Mouse (Mus musculus): ENCODE results near the gene Slc16a6. TPM values are rescaled to one million over a fixed set of nuclear protein-coding genes. Genes with fewer than 3 reads are reported as not detected.
A peak's percentile ranks its signal among the peaks of the same experiment; 100 is the strongest.

Gene Slc16a6
- total and polyA plus RNA-seq, 3 experiments, result 1.8 to 8.2 (median 4.9) TPM

DNA sequence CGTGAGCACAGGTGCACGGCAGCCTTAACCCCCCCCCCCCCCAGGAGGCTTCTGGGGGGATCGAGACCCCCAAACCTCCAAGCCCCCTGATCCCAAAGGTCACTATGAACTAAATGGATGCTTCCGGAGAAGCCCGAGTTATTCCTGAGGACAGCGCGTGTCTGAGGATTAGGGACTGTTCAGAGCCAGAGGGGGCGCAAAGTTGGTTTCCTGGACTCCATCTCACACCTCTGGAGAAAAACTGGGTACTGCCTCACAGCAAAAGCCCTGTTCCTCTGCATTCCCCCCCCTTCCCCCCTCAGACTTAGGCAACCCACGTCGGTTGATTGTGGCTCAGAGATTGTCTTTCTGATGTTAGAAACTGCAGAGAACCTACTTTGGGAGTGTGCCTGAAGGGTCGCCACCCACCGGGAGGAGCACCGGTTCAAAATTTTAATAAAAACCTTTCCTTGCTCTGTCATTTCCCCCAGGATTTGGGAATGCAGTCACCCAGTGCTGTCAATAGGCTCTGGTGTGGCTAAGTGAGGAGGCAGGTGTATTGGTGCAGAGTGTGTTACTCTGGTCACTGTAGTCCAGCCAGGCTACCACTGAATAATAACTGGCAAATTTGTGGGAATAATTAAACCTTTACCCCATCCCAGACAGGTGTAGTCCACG lies 816 bp upstream of the Slc16a6 start:
- no peaks in the 10 kb centered on the region for H3K4me1 ChIP-seq (ENCODE audit: control insufficient read depth, insufficient read depth, low read length)
- WGBS, result 20% methylated on average over 14 of the region's 14 CpGs
- no peak overlapping the region for H3K27ac ChIP-seq
- no peaks in the 10 kb centered on the region for H3K79me2 ChIP-seq (replicated peaks; ENCODE audit: control insufficient read depth, insufficient read depth, low read length)
- TF ChIP-seq POLR2A (IDR thresholded peaks at IDR 0.05; ENCODE audit: insufficient read depth, low read depth, low read length) (no peak), CTCF (IDR thresholded peaks at IDR 0.05) (no peak), EP300 (IDR thresholded peaks at IDR 0.05; ENCODE audit: insufficient read depth, low read depth, low read length) (no peak)
- H3K4me3 ChIP-seq, result peak overlapping the region; percentile 94
- H3K36me3 ChIP-seq (ENCODE audit: control insufficient read depth, insufficient read depth, low read length), result no peaks in the 10 kb centered on the region
- peak overlapping the region; percentile 93; the same call in 1 of the 2 replicates for H3K9ac ChIP-seq (ENCODE audit: low read depth, low read length)
- DNase-seq, result no peak
- H3K27me3 ChIP-seq (ENCODE audit: control insufficient read depth, insufficient read depth, low read length), result no peaks in the 10 kb centered on the region
- intact Hi-C loops (cut with DNase I), result no loop called here

DNA sequence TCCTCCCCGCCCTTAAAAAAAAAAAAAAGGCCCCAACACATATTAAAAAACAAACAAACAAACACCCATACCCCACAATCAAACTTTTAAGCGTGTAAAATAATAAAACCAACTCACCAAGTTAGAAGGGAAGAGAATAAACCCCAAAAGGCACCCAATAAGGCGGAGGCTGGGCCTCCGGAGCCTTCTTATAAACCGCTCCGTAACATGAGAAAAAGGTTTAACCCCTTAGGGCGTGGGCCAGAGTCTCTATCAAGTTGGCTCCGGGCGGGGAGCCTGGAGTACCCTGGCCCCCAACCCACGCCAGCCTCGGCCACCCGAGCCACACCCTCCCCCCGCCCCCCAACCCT lies 602 bp downstream of the Slc16a6 start:
- Histone ChIP-seq H3K27ac (peak overlapping the region; percentile 67), H3K27me3 (ENCODE audit: control insufficient read depth, insufficient read depth, low read length) (no peaks in the 10 kb centered on the region)

GRCm38 (mm10) chr11:109472171-109472691 lies 1.2 kb downstream of the Slc16a6 start:
- H3K79me2 ChIP-seq (replicated peaks; ENCODE audit: control insufficient read depth, insufficient read depth, low read length), result no peaks in the 10 kb centered on the region
- H3K27ac ChIP-seq, result peak overlapping the region; percentile 67
- H3K27me3 ChIP-seq (ENCODE audit: control insufficient read depth, insufficient read depth, low read length), result no peaks in the 10 kb centered on the region
- under 1% methylated on average over 33 of the region's 33 CpGs for WGBS
- peak overlapping the region; percentile 39 for H3K9ac ChIP-seq (ENCODE audit: low read depth, low read length)
- TF ChIP-seq CTCF (IDR thresholded peaks at IDR 0.05) (peak; percentile 11), POLR2A (IDR thresholded peaks at IDR 0.05; ENCODE audit: insufficient read depth, low read depth, low read length) (no peak), EP300 (IDR thresholded peaks at IDR 0.05; ENCODE audit: insufficient read depth, low read depth, low read length) (no peak)
- intact Hi-C loops (cut with DNase I), result no loop called here
- DNase-seq, result peak; percentile 49 to 60
- H3K4me1 ChIP-seq (ENCODE audit: control insufficient read depth, insufficient read depth, low read length), result no peaks in the 10 kb centered on the region
- H3K36me3 ChIP-seq (ENCODE audit: control insufficient read depth, insufficient read depth, low read length), result no peaks in the 10 kb centered on the region
- peak overlapping the region; percentile 94 for H3K4me3 ChIP-seq

More for the DNA sequence above, 602 bp downstream of the Slc16a6 start:
- WGBS, result 0% methylated on average over 12 of the region's 13 CpGs
- no peak for DNase-seq
- H3K4me3 ChIP-seq, result peak overlapping the region; percentile 94
- H3K4me1 ChIP-seq (ENCODE audit: control insufficient read depth, insufficient read depth, low read length), result no peaks in the 10 kb centered on the region
- no peaks in the 10 kb centered on the region for H3K36me3 ChIP-seq (ENCODE audit: control insufficient read depth, insufficient read depth, low read length)
- intact Hi-C loops (cut with DNase I), result no loop called here
- TF ChIP-seq CTCF (IDR thresholded peaks at IDR 0.05), result no peak
- no peak for TF ChIP-seq POLR2A (IDR thresholded peaks at IDR 0.05; ENCODE audit: insufficient read depth, low read depth, low read length)
- TF ChIP-seq EP300 (IDR thresholded peaks at IDR 0.05; ENCODE audit: insufficient read depth, low read depth, low read length), result no peak
- no peaks in the 10 kb centered on the region for H3K79me2 ChIP-seq (replicated peaks; ENCODE audit: control insufficient read depth, insufficient read depth, low read length)
- peak overlapping the region; percentile 93 for H3K9ac ChIP-seq (ENCODE audit: low read depth, low read length)

DNA sequence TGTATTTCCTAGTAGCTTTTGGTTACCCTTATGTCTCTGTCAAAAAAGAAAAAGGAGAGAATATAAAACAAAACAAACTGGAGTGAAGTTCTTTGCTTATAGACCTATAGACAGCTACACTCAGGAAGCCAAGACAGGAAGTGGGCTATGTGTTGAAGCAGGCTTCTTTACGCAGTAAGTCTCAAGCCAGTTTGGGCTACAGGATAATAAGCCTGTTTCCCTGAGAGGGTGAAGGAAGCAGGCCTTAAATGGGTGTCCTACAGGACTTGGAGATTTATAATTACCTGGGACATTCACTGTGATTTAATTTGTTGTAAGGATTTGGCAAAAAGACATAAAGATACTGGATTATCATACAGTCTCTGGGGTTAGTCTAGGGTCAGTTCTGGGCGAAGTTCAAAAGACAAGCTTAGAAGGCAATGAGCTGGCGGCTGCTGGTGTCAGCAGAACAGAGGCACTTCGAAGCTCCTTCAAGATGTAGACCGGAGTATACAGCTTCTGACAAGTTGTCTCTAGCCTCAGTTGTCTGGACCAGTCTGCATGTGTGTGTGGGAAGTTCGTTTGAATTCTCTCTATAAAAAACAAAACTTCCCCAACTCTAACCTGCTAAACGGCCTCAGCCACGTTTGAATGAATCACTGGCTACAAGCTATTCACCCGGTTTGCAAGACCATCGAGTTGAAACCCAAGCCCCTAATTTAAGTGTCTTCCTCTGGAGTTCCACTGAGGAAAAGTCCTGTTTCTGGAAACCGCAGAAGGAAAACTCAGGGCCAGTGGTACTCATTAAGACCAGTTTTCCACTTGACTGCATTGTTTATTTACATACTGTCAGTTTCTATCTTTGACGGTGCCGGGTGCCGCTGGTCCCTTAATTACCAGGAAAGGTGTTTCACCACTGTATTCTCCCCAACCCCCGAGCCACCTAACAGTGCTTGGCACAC lies 2.2 kb downstream of the Slc16a6 start:
- Histone ChIP-seq H3K27ac (no peak overlapping the region), H3K27me3 (ENCODE audit: control insufficient read depth, insufficient read depth, low read length) (no peaks in the 10 kb centered on the region), H3K79me2 (replicated peaks; ENCODE audit: control insufficient read depth, insufficient read depth, low read length) (no peaks in the 10 kb centered on the region), H3K36me3 (ENCODE audit: control insufficient read depth, insufficient read depth, low read length) (no peaks in the 10 kb centered on the region), H3K9ac (ENCODE audit: low read depth, low read length) (no peak overlapping the region), H3K4me3 (no peak overlapping the region), H3K4me1 (ENCODE audit: control insufficient read depth, insufficient read depth, low read length) (no peaks in the 10 kb centered on the region)
- intact Hi-C loops (cut with DNase I), result no loop called here
- no peak for TF ChIP-seq POLR2A (IDR thresholded peaks at IDR 0.05; ENCODE audit: insufficient read depth, low read depth, low read length)
- no peak for TF ChIP-seq CTCF (IDR thresholded peaks at IDR 0.05)
- TF ChIP-seq EP300 (IDR thresholded peaks at IDR 0.05; ENCODE audit: insufficient read depth, low read depth, low read length), result no peak
- no peak for DNase-seq
- 63% methylated on average over 15 of the region's 15 CpGs for WGBS

GRCm38 (mm10) chr11:109470170-109470569 lies 3.2 kb downstream of the Slc16a6 start:
- H3K4me1 ChIP-seq (ENCODE audit: control insufficient read depth, insufficient read depth, low read length), result no peaks in the 10 kb centered on the region

More at GRCm38 (mm10) chr11:109470170-109470569, 3.2 kb downstream of the Slc16a6 start:
- intact Hi-C loops (cut with DNase I), result no loop called here
- no peaks in the 10 kb centered on the region for H3K27me3 ChIP-seq (ENCODE audit: control insufficient read depth, insufficient read depth, low read length)
- H3K4me3 ChIP-seq, result no peak overlapping the region
- WGBS, result 85% methylated on average over 9 of the region's 9 CpGs
- H3K79me2 ChIP-seq (replicated peaks; ENCODE audit: control insufficient read depth, insufficient read depth, low read length), result no peaks in the 10 kb centered on the region
- DNase-seq, result no peak
- TF ChIP-seq POLR2A (IDR thresholded peaks at IDR 0.05; ENCODE audit: insufficient read depth, low read depth, low read length) (no peak), CTCF (IDR thresholded peaks at IDR 0.05) (no peak), EP300 (IDR thresholded peaks at IDR 0.05; ENCODE audit: insufficient read depth, low read depth, low read length) (no peak)
- no peaks in the 10 kb centered on the region for H3K36me3 ChIP-seq (ENCODE audit: control insufficient read depth, insufficient read depth, low read length)
- H3K9ac ChIP-seq (ENCODE audit: low read depth, low read length), result no peak overlapping the region
- no peak overlapping the region for H3K27ac ChIP-seq
